Comparison of ENCODE assay signal across 8 mouse cellular contexts in the genomic region with DNA sequence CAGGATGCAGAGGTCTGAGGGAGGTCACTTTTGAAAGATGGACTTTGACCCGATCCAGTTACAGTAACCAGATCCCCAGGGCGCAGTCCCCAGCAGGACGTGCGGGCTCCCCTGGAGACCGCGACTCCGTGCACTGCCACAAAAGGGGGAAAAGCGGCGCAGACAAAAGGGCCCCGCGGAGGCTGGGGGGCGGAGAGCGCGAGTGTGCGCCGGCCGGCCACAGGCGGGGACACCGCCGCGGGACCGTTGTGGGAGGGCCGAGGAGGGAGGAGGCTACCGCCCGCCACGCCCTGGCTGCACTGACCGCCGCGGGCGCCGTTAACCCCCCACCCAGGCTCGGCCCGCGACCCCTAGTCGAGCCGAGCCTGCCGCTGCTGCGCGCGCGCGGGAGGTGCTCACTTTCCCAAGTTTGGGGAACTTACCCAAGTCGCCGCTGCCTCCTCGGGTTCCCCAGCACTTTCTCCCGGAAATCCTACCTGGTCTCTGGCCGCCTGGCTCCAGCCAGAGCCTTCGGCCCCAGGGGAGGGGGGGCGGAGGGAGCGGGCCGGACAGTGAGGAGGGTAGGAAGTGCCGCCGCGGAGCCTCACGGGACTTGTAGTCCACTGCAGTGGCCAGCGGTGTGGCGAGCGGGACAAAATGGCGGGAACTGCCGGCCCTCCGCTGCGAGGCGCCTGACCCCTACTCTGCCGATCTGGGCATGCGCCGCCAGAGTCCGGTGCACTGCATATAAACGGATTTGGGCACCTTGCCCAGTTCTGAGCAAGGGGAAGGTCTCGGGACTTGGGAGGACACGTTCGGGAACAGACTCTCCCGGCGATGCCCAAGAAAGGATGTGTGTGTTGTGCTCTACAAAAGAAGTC. TPM values are rescaled to one million over a fixed set of nuclear protein-coding genes. Genes with fewer than 3 reads are reported as not detected.
DNase-seq lines count a peak whose midpoint lies in the region; ATAC-seq lines count a peak whose summit lies in the region.

A gene (minus strand): TSS at position 567 of the 860 bp plus-strand sequence.

- H3K27ac ChIP-seq in intestine, embryonic 14.5 days (ENCODE audit: low read depth), result peak within 1 kb of the TSS; percentile 98

- no peaks in the 10 kb centered on the region for H3K27me3 ChIP-seq in intestine, embryonic 14.5 days (replicated peaks; ENCODE audit: control insufficient read depth, insufficient read depth, low read length)

- DNase-seq in adipocyte (ENCODE audit: low spot score), result peak; percentile 94
- DNase-seq in embryo, embryonic 10 days (ENCODE audit: low spot score), result peak; percentile 99
- peak; percentile 99 for DNase-seq in gastrocnemius, postnatal 14 days
- peak; percentile 98 for DNase-seq in intestine, embryonic 14.5 days (ENCODE audit: low spot score)
- peak; percentile 90 to 93 for DNase-seq in left cerebral cortex, postnatal 14 days (ENCODE audit: low spot score in 2 of 2)
- DNase-seq in mesoderm, embryonic 11.5 days (ENCODE audit: low read depth, low spot score), result peak; percentile 96
- peak; percentile 89 to 90 for DNase-seq in right cerebral cortex, postnatal 36 days (ENCODE audit: low spot score in 2 of 2)
- DNase-seq in yolk sac, embryonic 10.5 days (ENCODE audit: low spot score), result peak; percentile 99

- peak within 1 kb of the TSS; percentile 58 for H3K4me3 ChIP-seq in intestine, embryonic 14.5 days (ENCODE audit: low read depth, low read length)

- H3K4me1 ChIP-seq in intestine, embryonic 14.5 days (replicated peaks; ENCODE audit: control insufficient read depth, insufficient read depth, low read length), result peaks cover 13% of the 10 kb centered on the region

- 0% methylated on average over 58 of the region's 73 CpGs for WGBS in intestine, embryonic 14.5 days

- peak within 1 kb of the TSS; percentile 89 for H3K9ac ChIP-seq in intestine, embryonic 14.5 days (ENCODE audit: low read length)

- ATAC-seq in intestine, embryonic 14.5 days (replicated peaks; ENCODE audit: low FRiP score, low TSS enrichment, low read depth), result peak; percentile 96

- H3K4me2 ChIP-seq in intestine, embryonic 14.5 days (ENCODE audit: low read length), result peak within 1 kb of the TSS; percentile 66

- H3K36me3 ChIP-seq in intestine, embryonic 14.5 days (ENCODE audit: control insufficient read depth, insufficient read depth, low read length), result no peaks in the 10 kb centered on the region

- intact Hi-C loops in gastrocnemius, postnatal 14 days (cut with DNase I; ENCODE audit: low total_unique reads), result no loop called here
- intact Hi-C loops in left cerebral cortex, postnatal 14 days (cut with DNase I), result loop anchor here (5.0 kb wide), 1 partner anchor 90 kb away; a partner anchor contains a TSS

- H3K9me3 ChIP-seq in intestine, embryonic 14.5 days (ENCODE audit: control insufficient read depth, low read length), result no peaks in the 10 kb centered on the region

RNA-seq across cellular contexts. Expression of the gene that starts here (rescaled TPM):
- total RNA-seq in gastrocnemius, postnatal 14 days (2021), result 10 to 100 TPM; 13.2 to 13.3 TPM
- 21.5 and 22.4 TPM in 2 replicates for polyA plus RNA-seq in intestine, embryonic 14.5 days (2014; fragmentation: Nextera tagmentation; extraction: Ambion mirVana)
- total RNA-seq in left cerebral cortex, postnatal 14 days (2021), result 10 to 100 TPM in 1 of 2 experiments, 1 to 10 TPM in 1; 7.0 to 11.4 TPM

Comparison
In these comparisons a context has a peak if more than half of its experiments do, and no peak if none do; other contexts are left out.
1. Peak in every context shown above with its lines: DNase-seq, ATAC-seq, H3K4me3 ChIP-seq and H3K27ac ChIP-seq.